Mouse (Mus musculus) hindbrain, postnatal 0 days (tissue): ENCODE measurements at regions not wholly inside any gene's neighbourhood (a gene's known extent, or its start where the extent isn't known, plus 50 kb on each side); places are given as distances from the start of the nearest gene placed in this dataset.

Source experiments
- ATAC-seq: fragments of 200-750 bp; cut with Nextera tagmentation; 2 replicates; pipeline ENCODE4 v1.8.0; 2017; ENCODE audit warnings: mild to moderate bottlenecking, moderate TSS enrichment, moderate library complexity
- DNase-seq: peaks from one replicate; pipeline ENCODE4 v3.0.0-alpha.2; 2015; ENCODE audit warnings: low spot score
- H3K27ac ChIP-seq: fragments of 300-500 bp; sonication (generic); 2 replicates; pipeline ENCODE4 v1.5.1; 2014; ENCODE audit warnings: mild to moderate bottlenecking
- H3K27me3 ChIP-seq: fragments of 300-500 bp; sonication (generic); 2 replicates; pipeline ENCODE4 v1.6.1; 2014; ENCODE audit warnings: low read length, mixed read lengths; ENCODE audit not compliant: insufficient read depth
- H3K36me3 ChIP-seq: fragments of 300-500 bp; sonication (generic); 2 replicates; pipeline ENCODE4 v1.6.1; 2014; ENCODE audit warnings: low read length, mixed read lengths; ENCODE audit not compliant: insufficient read depth
- H3K4me1 ChIP-seq: fragments of 300-500 bp; sonication (generic); 2 replicates; pipeline ENCODE4 v1.6.1; 2014; ENCODE audit warnings: antibody characterized with exemption, low read length, mixed read lengths; ENCODE audit not compliant: insufficient read depth
- H3K4me2 ChIP-seq: fragments of 300-500 bp; sonication (generic); 2 replicates; pipeline ENCODE4 v1.6.1; 2014; ENCODE audit warnings: low read depth, mild to moderate bottlenecking, low read length, moderate library complexity, mixed read lengths
- H3K4me3 ChIP-seq: fragments of 300-500 bp; sonication (generic); 2 replicates; pipeline ENCODE4 v1.5.1; 2014; ENCODE audit warnings: low read length
- H3K9ac ChIP-seq: fragments of 300-500 bp; sonication (generic); replicated peaks from 2 replicates; pipeline ENCODE4 v1.6.1; 2014; ENCODE audit warnings: mild to moderate bottlenecking, low read length, moderate library complexity, mixed read lengths
- H3K9me3 ChIP-seq: fragments of 300-500 bp; sonication (generic); 2 replicates; pipeline ENCODE4 v1.6.1; 2016; ENCODE audit warnings: low read length, mixed read lengths
- CTCF ChIP-seq: IDR thresholded peaks from 2 replicates; pipeline ENCODE4 v1.5.1; 2016; ENCODE audit warnings: antibody characterized with exemption, control low read depth, low read depth
- WGBS: fragments of 180-500 bp; shearing (Covaris S2); extraction: QIAGEN DNeasy Blood & Tissue Kit; methylation state at CpG from one replicate; pipeline ENCODE4 v1.1.7; 2014; 5-methylcytosine and 5-hydroxymethylcytosine counted together

- Histone ChIP-seq H3K4me2 (no peak overlapping the region), H3K27me3 (no peaks in the 10 kb centered on the region), H3K9me3 (no peaks in the 10 kb centered on the region), H3K4me3 (no peak overlapping the region), H3K4me1 (no peaks in the 10 kb centered on the region), H3K9ac (no peak overlapping the region), H3K36me3 (no peaks in the 10 kb centered on the region), H3K27ac (no peak overlapping the region)
- DNase-seq (peak; percentile 10), ATAC-seq (no peak)
- 48% methylated on average over 4 of the region's 4 CpGs for WGBS
- TF ChIP-seq CTCF: no peak
These were observed 322.6 kb downstream of the Sox11 start for GRCm38 (mm10) chr12:27019751-27020150.

GRCm38 (mm10) chr12:27018366-27018765 lies 324.0 kb downstream of the Sox11 start:
- no peaks in the 10 kb centered on the region for H3K27me3 ChIP-seq
- no peak overlapping the region for H3K4me2 ChIP-seq
- peak; percentile 46 for DNase-seq
- H3K9me3 ChIP-seq: no peaks in the 10 kb centered on the region
- TF ChIP-seq CTCF: no peak
- no peaks in the 10 kb centered on the region for H3K36me3 ChIP-seq
- H3K9ac ChIP-seq: no peak overlapping the region
- no peak for ATAC-seq
- 31% methylated on average over 7 of the region's 7 CpGs for WGBS
- no peaks in the 10 kb centered on the region for H3K4me1 ChIP-seq
- no peak overlapping the region for H3K27ac ChIP-seq
- no peak overlapping the region for H3K4me3 ChIP-seq

- Histone ChIP-seq H3K4me3 (no peak overlapping the region), H3K36me3 (no peaks in the 10 kb centered on the region), H3K27me3 (no peaks in the 10 kb centered on the region), H3K4me1 (no peaks in the 10 kb centered on the region), H3K9me3 (no peaks in the 10 kb centered on the region), H3K9ac (no peak overlapping the region), H3K4me2 (no peak overlapping the region), H3K27ac (no peak overlapping the region)
- TF ChIP-seq CTCF: no peak
- ATAC-seq (no peak), DNase-seq (no peak)
These were observed 343.1 kb downstream of the Sox11 start for GRCm38 (mm10) chr12:26999287-26999686.

GRCm38 (mm10) chr12:26976284-26977065 lies 365.9 kb downstream of the Sox11 start:
- Histone ChIP-seq H3K9me3 (no peaks in the 10 kb centered on the region), H3K4me3 (no peak overlapping the region), H3K9ac (no peak overlapping the region), H3K4me1 (no peaks in the 10 kb centered on the region), H3K36me3 (no peaks in the 10 kb centered on the region), H3K27ac (no peak overlapping the region), H3K27me3 (no peaks in the 10 kb centered on the region), H3K4me2 (no peak overlapping the region)
- TF ChIP-seq CTCF: no peak
- 48% methylated on average over 8 of the region's 8 CpGs for whole genome bisulfite sequencing
- DNase-seq: peak; percentile 59
- no peak for ATAC-seq

GRCm38 (mm10) chr12:26972495-26973113 lies 369.8 kb downstream of the Sox11 start:
- Histone ChIP-seq H3K27me3 (no peaks in the 10 kb centered on the region), H3K4me1 (no peaks in the 10 kb centered on the region), H3K9me3 (no peaks in the 10 kb centered on the region), H3K4me2 (no peak overlapping the region), H3K9ac (no peak overlapping the region), H3K36me3 (no peaks in the 10 kb centered on the region), H3K27ac (no peak overlapping the region), H3K4me3 (no peak overlapping the region)
- WGBS: 89% methylated on average over 4 of the region's 4 CpGs
- DNase-seq: no peak
- no peak for ATAC-seq
- TF ChIP-seq CTCF: no peak

GRCm38 (mm10) chr12:26967018-26967737 lies 375.2 kb downstream of the Sox11 start:
- Histone ChIP-seq H3K4me3 (no peak overlapping the region), H3K4me1 (peaks cover 4% of the 10 kb centered on the region; the same call in 1 of the 2 replicates), H3K27ac (no peak overlapping the region), H3K9me3 (no peaks in the 10 kb centered on the region), H3K36me3 (no peaks in the 10 kb centered on the region), H3K27me3 (no peaks in the 10 kb centered on the region), H3K9ac (no peak overlapping the region), H3K4me2 (no peak overlapping the region)
- 60% methylated on average over 16 of the region's 16 CpGs for WGBS
- DNase-seq (no peak), ATAC-seq (no peak)
- TF ChIP-seq CTCF: no peak
